Mouse (Mus musculus): ENCODE results near the gene Grin2a. TPM values are rescaled to one million over a fixed set of nuclear protein-coding genes. Genes with fewer than 3 reads are reported as not detected.

Gene Grin2a
- 8.5 and 13.1 TPM in 2 replicates for polyA plus RNA-seq (2015; fragmentation: Nextera tagmentation; extraction: Ambion mirVana)

GRCm38 (mm10) chr16:9994951-9995813, at the start of gene Grin2a:
Grin2a (minus strand) TSS chr16:9995560.

Other genes starting within 250 kb of the Grin2a start
- gene Rpl39l, start 174.7 kb upstream of the Grin2a start, polyA plus RNA-seq (2015; fragmentation: Nextera tagmentation; extraction: Ambion mirVana): not detected in 2 replicates
- gene Atf7ip2, start 197.2 kb upstream of the Grin2a start, polyA plus RNA-seq (2015; fragmentation: Nextera tagmentation; extraction: Ambion mirVana): not detected in 2 replicates

All from neural tube, postnatal 0 days (tissue).